Mouse (Mus musculus) CD4-positive, CD25-positive, alpha-beta regulatory T cell, adult 4 months (primary cell): ENCODE results near the gene Kpna1. TPM values are rescaled to one million over a fixed set of nuclear protein-coding genes. Genes with fewer than 3 reads are reported as not detected.

Source experiments
- ATAC-seq: one replicate; pipeline ENCODE4 v1.8.0; 2017
- polyA plus RNA-seq, 2 experiments: library from polyadenylated mRNA; unstranded; fragments of 100-300 nt; shearing (Covaris generic); gene quantifications; one replicate each; pipeline ENCODE4 v1.2.1; 2017

Gene Kpna1
- polyA plus RNA-seq, 2 experiments from 2014 or later, result 42.1 to 46.4 TPM

- peak; percentile 84 for ATAC-seq
Observed at GRCm38 (mm10) chr16:36071450-36072379, 93.2 kb downstream of the Kpna1 start, which contains the start of the genes Fam162a and Ccdc58. TSS of gene Fam162a (minus strand) at chr16:36071594. TSS of gene Ccdc58 (plus strand) at chr16:36071685.

DNA sequence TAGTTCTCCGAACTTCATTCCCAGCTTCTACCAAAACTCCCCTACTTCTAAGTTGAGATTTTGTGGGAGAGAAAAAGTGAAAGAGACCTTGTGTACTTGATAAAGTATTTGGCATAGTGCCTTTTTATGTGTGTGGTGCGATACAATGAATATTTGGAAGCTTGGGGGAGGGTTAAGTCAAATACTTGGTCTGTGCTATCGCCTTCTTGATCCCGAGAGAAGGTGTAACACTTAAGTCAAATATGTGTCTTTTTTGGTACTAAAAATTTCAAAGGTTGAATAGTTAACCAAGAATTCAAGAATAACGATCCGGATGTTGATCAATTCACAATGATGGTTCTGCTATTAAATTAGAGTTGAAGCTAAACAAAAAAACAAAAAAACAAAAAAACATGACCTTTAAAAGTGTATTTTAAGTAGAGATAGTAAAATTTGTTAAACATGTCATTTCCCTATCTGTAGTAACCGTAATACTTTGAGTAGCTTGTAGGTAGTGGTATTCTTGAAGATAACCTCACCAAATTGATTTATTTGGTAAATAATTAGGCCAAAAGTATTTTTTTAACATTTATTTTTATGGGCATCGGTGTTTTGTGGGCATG, 94.0 kb downstream of the Kpna1 start:
- no peak for ATAC-seq

- no peak for ATAC-seq
Observed at GRCm38 (mm10) chr16:36074772-36075171, 96.2 kb downstream of the Kpna1 start.

GRCm38 (mm10) chr16:36079916-36080315, 101.4 kb downstream of the Kpna1 start:
- ATAC-seq, result no peak

Other genes with a start within 250 kb of the Kpna1 start
- 1 to 10 TPM; 2.2 to 5.6 TPM for gene Dirc2, start 209.4 kb upstream of the Kpna1 start, polyA plus RNA-seq
- 10 to 100 TPM; 35.1 to 36.3 TPM for gene Hspbap1, start 208.4 kb upstream of the Kpna1 start, polyA plus RNA-seq
- gene Parp14, start 107.2 kb upstream of the Kpna1 start, polyA plus RNA-seq, result 10 to 100 TPM; 47.4 to 58.6 TPM
- gene Parp9, start 40.3 kb upstream of the Kpna1 start, polyA plus RNA-seq, result 10 to 100 TPM; 73.8 to 98.6 TPM
- gene Dtx3l, start 39.6 kb upstream of the Kpna1 start, polyA plus RNA-seq, result 10 to 100 TPM; 60.4 to 61.4 TPM
- gene Wdr5b, start 62.4 kb downstream of the Kpna1 start, polyA plus RNA-seq, result 1 to 10 TPM; 4.4 to 8.5 TPM
- gene Fam162a, start 92.8 kb downstream of the Kpna1 start, polyA plus RNA-seq, result 10 to 100 TPM; 71.7 to 98.7 TPM
- 10 to 100 TPM; 34.3 to 37.0 TPM for gene Ccdc58, start 92.9 kb downstream of the Kpna1 start, polyA plus RNA-seq
- gene Csta1, start 152.5 kb downstream of the Kpna1 start, polyA plus RNA-seq, result not detected
- gene Stfa2l1, start 178.1 kb downstream of the Kpna1 start, polyA plus RNA-seq, result not detected
- gene Gm5483, start 205.5 kb downstream of the Kpna1 start, polyA plus RNA-seq, result not detected
- gene Gm5416, start 231.7 kb downstream of the Kpna1 start, polyA plus RNA-seq, result not detected
- gene 2010005H15Rik, start 242.7 kb downstream of the Kpna1 start, polyA plus RNA-seq, result 1 to 10 TPM; 1.2 to 2.0 TPM